Mouse (Mus musculus): ENCODE measurements around the gene 4930505A04Rik. TPM values are rescaled to one million over a fixed set of nuclear protein-coding genes. Genes with fewer than 3 reads are reported as not detected.

Gene 4930505A04Rik
- polyA plus RNA-seq, 1 experiment from 2014 or later, result not detected

- no peaks in the 10 kb centered on the region for H3K27me3 ChIP-seq (ENCODE audit: control insufficient read depth, insufficient read depth, low read length)
- no peaks in the 10 kb centered on the region for H3K36me3 ChIP-seq (ENCODE audit: control insufficient read depth, insufficient read depth, low read length)
- H3K4me3 ChIP-seq (ENCODE audit: low read depth, low read length), result no peak overlapping the region
- H3K9ac ChIP-seq (ENCODE audit: low read depth, low read length), result no peak overlapping the region
- H3K9me3 ChIP-seq (replicated peaks; ENCODE audit: control insufficient read depth, low read length), result no peaks in the 10 kb centered on the region
- 64% methylated on average over 4 of the region's 4 CpGs for WGBS (ENCODE audit: insufficient replicate concordance)
- no peak overlapping the region for H3K4me2 ChIP-seq
- no peak overlapping the region for H3K27ac ChIP-seq (ENCODE audit: low read depth, low read length)
- peaks cover 10% of the 10 kb centered on the region for H3K4me1 ChIP-seq (ENCODE audit: control insufficient read depth, insufficient read depth, low read length)
- no peak for ATAC-seq (replicated peaks; ENCODE audit: insufficient number of reproducible peaks, low FRiP score, low TSS enrichment)
Measured at GRCm38 (mm10) chr11:30404619-30405200, 66.9 kb downstream of the 4930505A04Rik start.

- Histone ChIP-seq H3K4me1 (ENCODE audit: control insufficient read depth, insufficient read depth, low read length) (no peaks in the 10 kb centered on the region), H3K27ac (ENCODE audit: low read depth, low read length) (no peak overlapping the region), H3K4me3 (ENCODE audit: low read depth, low read length) (no peak overlapping the region), H3K4me2 (no peak overlapping the region), H3K27me3 (ENCODE audit: control insufficient read depth, insufficient read depth, low read length) (no peaks in the 10 kb centered on the region), H3K9ac (ENCODE audit: low read depth, low read length) (no peak overlapping the region), H3K9me3 (replicated peaks; ENCODE audit: control insufficient read depth, low read length) (no peaks in the 10 kb centered on the region), H3K36me3 (ENCODE audit: control insufficient read depth, insufficient read depth, low read length) (no peaks in the 10 kb centered on the region)
- ATAC-seq (replicated peaks; ENCODE audit: insufficient number of reproducible peaks, low FRiP score, low TSS enrichment), result no peak
Measured at GRCm38 (mm10) chr11:30394351-30394750, 77.3 kb downstream of the 4930505A04Rik start.

- H3K9me3 ChIP-seq (replicated peaks; ENCODE audit: control insufficient read depth, low read length), result peaks cover 3% of the 10 kb centered on the region; the same call in 1 of the 2 replicates
- H3K4me3 ChIP-seq (ENCODE audit: low read depth, low read length), result no peak overlapping the region
- H3K4me1 ChIP-seq (ENCODE audit: control insufficient read depth, insufficient read depth, low read length), result no peaks in the 10 kb centered on the region
- H3K36me3 ChIP-seq (ENCODE audit: control insufficient read depth, insufficient read depth, low read length), result no peaks in the 10 kb centered on the region
- no peak overlapping the region for H3K9ac ChIP-seq (ENCODE audit: low read depth, low read length)
- no peak overlapping the region for H3K27ac ChIP-seq (ENCODE audit: low read depth, low read length)
- no peaks in the 10 kb centered on the region for H3K27me3 ChIP-seq (ENCODE audit: control insufficient read depth, insufficient read depth, low read length)
- no peak for ATAC-seq (replicated peaks; ENCODE audit: insufficient number of reproducible peaks, low FRiP score, low TSS enrichment)
- no peak overlapping the region for H3K4me2 ChIP-seq
Measured at GRCm38 (mm10) chr11:30383076-30383475, 88.6 kb downstream of the 4930505A04Rik start.

Other genes with a start within 250 kb of the 4930505A04Rik start
- gene Sptbn1, start 203.7 kb downstream of the 4930505A04Rik start, polyA plus RNA-seq (2014; fragmentation: Nextera tagmentation; extraction: Ambion mirVana), result 156 and 175 TPM in 2 replicates
- gene Acyp2, start 177.8 kb upstream of the 4930505A04Rik start, polyA plus RNA-seq (2014; fragmentation: Nextera tagmentation; extraction: Ambion mirVana), result 25.0 and 26.2 TPM in 2 replicates

Data from heart, embryonic 11.5 days (tissue).